In genomic region chr10:127677591-127678336, GRCm38 (mm10) we compare ENCODE assay signal across 8 mouse cellular contexts. TPM values are rescaled to one million over a fixed set of nuclear protein-coding genes. Genes with fewer than 3 reads are reported as not detected.
DNase-seq lines count a peak whose midpoint lies in the region; ATAC-seq lines count a peak whose summit lies in the region.

No protein-coding gene starts in this region.

- peaks cover 23% of the 10 kb centered on the region for H3K4me1 ChIP-seq in liver, embryonic 13.5 days (replicated peaks)

- H3K9ac ChIP-seq in liver, embryonic 13.5 days: peak overlapping the region; percentile 82

- H3K36me3 ChIP-seq in liver, embryonic 13.5 days: no peaks in the 10 kb centered on the region

- ATAC-seq in liver, embryonic 13.5 days (ENCODE audit: low read depth): no peak

- peak overlapping the region; percentile 95 for H3K4me2 ChIP-seq in liver, embryonic 13.5 days

- peak overlapping the region; percentile 83 for H3K27ac ChIP-seq in liver, embryonic 13.5 days

- H3K27me3 ChIP-seq in liver, embryonic 13.5 days: no peaks in the 10 kb centered on the region

- intact Hi-C loops in gastrocnemius, postnatal 14 days (cut with DNase I; ENCODE audit: low total_unique reads): no loop called here

- peak overlapping the region; percentile 87 for H3K4me3 ChIP-seq in liver, embryonic 13.5 days (replicated peaks)

- 6% methylated on average over 14 of the region's 14 CpGs for WGBS in liver, embryonic 13.5 days (ENCODE audit: insufficient replicate concordance)

- peak; percentile 64 to 71 for DNase-seq in right cerebral cortex, adult 2 months (ENCODE audit: low spot score in 2 of 2)
- no peak for DNase-seq in right cerebral cortex, postnatal 36 days (ENCODE audit: low spot score in 2 of 2)
- peak; percentile 82 to 83 for DNase-seq in cerebellum, postnatal 10 days
- peak; percentile 50 for DNase-seq in gastrocnemius, postnatal 14 days
- DNase-seq in kidney, adult 11 months: peak; percentile 73
- DNase-seq in liver, embryonic 13.5 days: peak; percentile 64
- peak; percentile 63 to 72 for DNase-seq in natural killer cell, adult 2 months (ENCODE audit: low spot score in 2 of 2)
- peak; percentile 83 for DNase-seq in thymus, postnatal 0 days (ENCODE audit: low spot score)

- no peaks in the 10 kb centered on the region for H3K9me3 ChIP-seq in liver, embryonic 13.5 days (replicated peaks)

RNA-seq across cellular contexts. Expression of gene Nab2, which starts 9.4 kb away (rescaled TPM):
- total RNA-seq in gastrocnemius, postnatal 14 days (2021): 1 to 10 TPM; 4.9 to 5.5 TPM
- 1.5 and 2.1 TPM in 2 replicates for polyA plus RNA-seq in liver, embryonic 13.5 days (2015; fragmentation: Nextera tagmentation; extraction: Ambion mirVana)
- 9.2 and 10.0 TPM in 2 replicates for polyA plus RNA-seq in thymus, postnatal 0 days (2015; fragmentation: Nextera tagmentation; extraction: Ambion mirVana)

RNA-seq across cellular contexts. Expression of gene Nemp1, which starts 11.1 kb away (rescaled TPM):
- total RNA-seq in gastrocnemius, postnatal 14 days (2021): 1 to 10 TPM; 2.3 to 2.7 TPM
- 5.0 and 6.3 TPM in 2 replicates for polyA plus RNA-seq in liver, embryonic 13.5 days (2015; fragmentation: Nextera tagmentation; extraction: Ambion mirVana)
- 10.6 and 10.9 TPM in 2 replicates for polyA plus RNA-seq in thymus, postnatal 0 days (2015; fragmentation: Nextera tagmentation; extraction: Ambion mirVana)

RNA-seq across cellular contexts. Expression of gene Myo1a, which starts 27.2 kb away (rescaled TPM):
- under 1 TPM; 0.18 to 0.53 TPM for total RNA-seq in gastrocnemius, postnatal 14 days (2021)
- polyA plus RNA-seq in liver, embryonic 13.5 days (2015; fragmentation: Nextera tagmentation; extraction: Ambion mirVana): 0.17 TPM in 2 replicates
- 0.62 and 0.68 TPM in 2 replicates for polyA plus RNA-seq in thymus, postnatal 0 days (2015; fragmentation: Nextera tagmentation; extraction: Ambion mirVana)

RNA-seq across cellular contexts. Expression of gene Stat6, which starts 35.0 kb away (rescaled TPM):
- 10 to 100 TPM; 16.1 to 16.6 TPM for total RNA-seq in gastrocnemius, postnatal 14 days (2021)
- 12.3 and 15.5 TPM in 2 replicates for polyA plus RNA-seq in liver, embryonic 13.5 days (2015; fragmentation: Nextera tagmentation; extraction: Ambion mirVana)
- polyA plus RNA-seq in thymus, postnatal 0 days (2015; fragmentation: Nextera tagmentation; extraction: Ambion mirVana): 38.4 and 47.9 TPM in 2 replicates

RNA-seq across cellular contexts. Expression of gene Tac2, which starts 46.5 kb away (rescaled TPM):
- not detected for total RNA-seq in gastrocnemius, postnatal 14 days (2021)
- 11.4 and 14.2 TPM in 2 replicates for polyA plus RNA-seq in liver, embryonic 13.5 days (2015; fragmentation: Nextera tagmentation; extraction: Ambion mirVana)
- 3.1 and 3.9 TPM in 2 replicates for polyA plus RNA-seq in thymus, postnatal 0 days (2015; fragmentation: Nextera tagmentation; extraction: Ambion mirVana)

Comparison
In these comparisons a context has a peak if more than half of its experiments do, and no peak if none do; other contexts are left out.
1. DNase-seq: peak in right cerebral cortex, adult 2 months (2 of 2), cerebellum, postnatal 10 days (2 of 2), gastrocnemius, postnatal 14 days (single experiment), kidney, adult 11 months (single experiment), liver, embryonic 13.5 days (single experiment), natural killer cell, adult 2 months (2 of 2) and thymus, postnatal 0 days (single experiment); none in right cerebral cortex, postnatal 36 days (0 of 2).